Mouse (Mus musculus): Measurements from ENCODE around the gene Il1rap. TPM values are rescaled to one million over a fixed set of nuclear protein-coding genes. Genes with fewer than 3 reads are reported as not detected.
A peak's percentile ranks its signal among the peaks of the same experiment; 100 is the strongest.

Il1rap gene
- polyA plus RNA-seq (2014; fragmentation: Nextera tagmentation; extraction: Ambion mirVana), result 7.2 and 8.1 TPM in 2 replicates

GRCm38 (mm10) chr16:26581048-26581912 lies at the start of gene Il1rap:
TSS of gene Il1rap (plus strand) at chr16:26581704.
- Histone ChIP-seq H3K9me3 (ENCODE audit: control insufficient read depth, low read length) (no peaks in the 10 kb centered on the region), H3K27me3 (ENCODE audit: control insufficient read depth, insufficient read depth, low read length) (no peaks in the 10 kb centered on the region; the same call in 1 of the 2 replicates), H3K4me2 (peak within 1 kb of the TSS; percentile 70), H3K4me3 (ENCODE audit: low read depth, low read length) (peak within 1 kb of the TSS; percentile 53), H3K27ac (ENCODE audit: low read depth, low read length) (no peak within 1 kb of the TSS), H3K36me3 (ENCODE audit: control insufficient read depth, insufficient read depth, low read length) (no peaks in the 10 kb centered on the region), H3K9ac (ENCODE audit: low read length) (peak within 1 kb of the TSS; percentile 63), H3K4me1 (ENCODE audit: control insufficient read depth, insufficient read depth, low read length) (no peaks in the 10 kb centered on the region)
- DNase-seq (ENCODE audit: low spot score, missing footprints), result peak; percentile 97
- WGBS, result 3% methylated on average over 50 of the region's 51 CpGs
- peak; percentile 97 for ATAC-seq (ENCODE audit: low FRiP score)

GRCm38 (mm10) chr16:26532287-26532686 lies 49.2 kb upstream of the Il1rap start:
- no peak overlapping the region for H3K9ac ChIP-seq (ENCODE audit: low read length)
- DNase-seq (ENCODE audit: low spot score, missing footprints) (peak; percentile 61), ATAC-seq (ENCODE audit: low FRiP score) (no peak)
- H3K4me2 ChIP-seq, result no peak overlapping the region
- no peaks in the 10 kb centered on the region for H3K4me1 ChIP-seq (ENCODE audit: control insufficient read depth, insufficient read depth, low read length)
- no peak overlapping the region for H3K27ac ChIP-seq (ENCODE audit: low read depth, low read length)
- H3K27me3 ChIP-seq (ENCODE audit: control insufficient read depth, insufficient read depth, low read length), result no peaks in the 10 kb centered on the region
- H3K9me3 ChIP-seq (ENCODE audit: control insufficient read depth, low read length), result no peaks in the 10 kb centered on the region
- 92% methylated on average over 1 of the region's 1 CpGs for WGBS
- H3K4me3 ChIP-seq (ENCODE audit: low read depth, low read length), result no peak overlapping the region
- no peaks in the 10 kb centered on the region for H3K36me3 ChIP-seq (ENCODE audit: control insufficient read depth, insufficient read depth, low read length)

- no peak overlapping the region for H3K4me2 ChIP-seq
- H3K4me1 ChIP-seq (ENCODE audit: control insufficient read depth, insufficient read depth, low read length), result no peaks in the 10 kb centered on the region
- H3K36me3 ChIP-seq (ENCODE audit: control insufficient read depth, insufficient read depth, low read length), result no peaks in the 10 kb centered on the region
- no peak overlapping the region for H3K4me3 ChIP-seq (ENCODE audit: low read depth, low read length)
- H3K27ac ChIP-seq (ENCODE audit: low read depth, low read length), result no peak overlapping the region; the same call in 1 of the 2 replicates
- no peak overlapping the region for H3K9ac ChIP-seq (ENCODE audit: low read length)
- DNase-seq (ENCODE audit: low spot score, missing footprints) (peak; percentile 84), ATAC-seq (ENCODE audit: low FRiP score) (peak; percentile 40; the same call in 1 of the 2 replicates)
- 33% methylated on average over 7 of the region's 7 CpGs for WGBS
- no peaks in the 10 kb centered on the region for H3K27me3 ChIP-seq (ENCODE audit: control insufficient read depth, insufficient read depth, low read length)
- no peaks in the 10 kb centered on the region for H3K9me3 ChIP-seq (ENCODE audit: control insufficient read depth, low read length)
Observed at GRCm38 (mm10) chr16:26546170-26546878, 35.2 kb upstream of the Il1rap start.

GRCm38 (mm10) chr16:26546879-26547206 lies 34.7 kb upstream of the Il1rap start:
- DNase-seq (ENCODE audit: low spot score, missing footprints), result no peak
- Histone ChIP-seq H3K36me3 (ENCODE audit: control insufficient read depth, insufficient read depth, low read length) (no peaks in the 10 kb centered on the region), H3K4me1 (ENCODE audit: control insufficient read depth, insufficient read depth, low read length) (no peaks in the 10 kb centered on the region), H3K9ac (ENCODE audit: low read length) (no peak overlapping the region), H3K27me3 (ENCODE audit: control insufficient read depth, insufficient read depth, low read length) (no peaks in the 10 kb centered on the region), H3K4me3 (ENCODE audit: low read depth, low read length) (no peak overlapping the region), H3K27ac (ENCODE audit: low read depth, low read length) (no peak overlapping the region), H3K4me2 (no peak overlapping the region), H3K9me3 (ENCODE audit: control insufficient read depth, low read length) (no peaks in the 10 kb centered on the region)
- 82% methylated on average over 1 of the region's 1 CpGs for WGBS
- no peak for ATAC-seq (ENCODE audit: low FRiP score)

GRCm38 (mm10) chr16:26549221-26549620 lies 32.3 kb upstream of the Il1rap start:
- H3K9ac ChIP-seq (ENCODE audit: low read length), result no peak overlapping the region
- no peak overlapping the region for H3K4me3 ChIP-seq (ENCODE audit: low read depth, low read length)
- no peaks in the 10 kb centered on the region for H3K9me3 ChIP-seq (ENCODE audit: control insufficient read depth, low read length)
- no peaks in the 10 kb centered on the region for H3K4me1 ChIP-seq (ENCODE audit: control insufficient read depth, insufficient read depth, low read length)
- H3K36me3 ChIP-seq (ENCODE audit: control insufficient read depth, insufficient read depth, low read length), result no peaks in the 10 kb centered on the region
- ATAC-seq (ENCODE audit: low FRiP score) (no peak), DNase-seq (ENCODE audit: low spot score, missing footprints) (no peak)
- 92% methylated on average over 2 of the region's 2 CpGs for WGBS
- no peak overlapping the region for H3K27ac ChIP-seq (ENCODE audit: low read depth, low read length)
- H3K27me3 ChIP-seq (ENCODE audit: control insufficient read depth, insufficient read depth, low read length), result no peaks in the 10 kb centered on the region
- no peak overlapping the region for H3K4me2 ChIP-seq

- no peak overlapping the region for H3K9ac ChIP-seq (ENCODE audit: low read length)
- no peaks in the 10 kb centered on the region for H3K4me1 ChIP-seq (ENCODE audit: control insufficient read depth, insufficient read depth, low read length)
- no peak overlapping the region for H3K4me3 ChIP-seq (ENCODE audit: low read depth, low read length)
- H3K27ac ChIP-seq (ENCODE audit: low read depth, low read length), result no peak overlapping the region
- H3K9me3 ChIP-seq (ENCODE audit: control insufficient read depth, low read length), result no peaks in the 10 kb centered on the region
- ATAC-seq (ENCODE audit: low FRiP score) (no peak), DNase-seq (ENCODE audit: low spot score, missing footprints) (no peak)
- 91% methylated on average over 3 of the region's 3 CpGs for WGBS
- H3K27me3 ChIP-seq (ENCODE audit: control insufficient read depth, insufficient read depth, low read length), result no peaks in the 10 kb centered on the region
- H3K36me3 ChIP-seq (ENCODE audit: control insufficient read depth, insufficient read depth, low read length), result no peaks in the 10 kb centered on the region
- H3K4me2 ChIP-seq, result no peak overlapping the region
Observed at GRCm38 (mm10) chr16:26552234-26552633, 29.3 kb upstream of the Il1rap start.

- 90% methylated on average over 1 of the region's 1 CpGs for WGBS
- ATAC-seq (ENCODE audit: low FRiP score), result no peak
Observed at GRCm38 (mm10) chr16:26558797-26559196, 22.7 kb upstream of the Il1rap start.

GRCm38 (mm10) chr16:26561743-26562142 lies 19.8 kb upstream of the Il1rap start:
- H3K27ac ChIP-seq (ENCODE audit: low read depth, low read length), result no peak overlapping the region
- H3K9ac ChIP-seq (ENCODE audit: low read length), result no peak overlapping the region
- H3K27me3 ChIP-seq (ENCODE audit: control insufficient read depth, insufficient read depth, low read length), result no peaks in the 10 kb centered on the region
- ATAC-seq (ENCODE audit: low FRiP score) (no peak), DNase-seq (ENCODE audit: low spot score, missing footprints) (peak; percentile 60)
- no peaks in the 10 kb centered on the region for H3K4me1 ChIP-seq (ENCODE audit: control insufficient read depth, insufficient read depth, low read length)
- H3K4me2 ChIP-seq, result no peak overlapping the region
- no peak overlapping the region for H3K4me3 ChIP-seq (ENCODE audit: low read depth, low read length)
- 30% methylated on average over 2 of the region's 2 CpGs for WGBS
- H3K9me3 ChIP-seq (ENCODE audit: control insufficient read depth, low read length), result no peaks in the 10 kb centered on the region
- no peaks in the 10 kb centered on the region for H3K36me3 ChIP-seq (ENCODE audit: control insufficient read depth, insufficient read depth, low read length)

More at GRCm38 (mm10) chr16:26558797-26559196, 22.7 kb upstream of the Il1rap start:
- DNase-seq (ENCODE audit: low spot score, missing footprints), result no peak
- Histone ChIP-seq H3K27me3 (ENCODE audit: control insufficient read depth, insufficient read depth, low read length) (no peaks in the 10 kb centered on the region), H3K9me3 (ENCODE audit: control insufficient read depth, low read length) (no peaks in the 10 kb centered on the region), H3K36me3 (ENCODE audit: control insufficient read depth, insufficient read depth, low read length) (no peaks in the 10 kb centered on the region), H3K4me1 (ENCODE audit: control insufficient read depth, insufficient read depth, low read length) (no peaks in the 10 kb centered on the region), H3K27ac (ENCODE audit: low read depth, low read length) (no peak overlapping the region), H3K4me2 (no peak overlapping the region), H3K9ac (ENCODE audit: low read length) (no peak overlapping the region), H3K4me3 (ENCODE audit: low read depth, low read length) (no peak overlapping the region)

GRCm38 (mm10) chr16:26562771-26563170 lies 18.7 kb upstream of the Il1rap start:
- H3K36me3 ChIP-seq (ENCODE audit: control insufficient read depth, insufficient read depth, low read length), result no peaks in the 10 kb centered on the region
- H3K27me3 ChIP-seq (ENCODE audit: control insufficient read depth, insufficient read depth, low read length), result no peaks in the 10 kb centered on the region
- DNase-seq (ENCODE audit: low spot score, missing footprints), result peak; percentile 65
- ATAC-seq (ENCODE audit: low FRiP score), result no peak
- no peak overlapping the region for H3K9ac ChIP-seq (ENCODE audit: low read length)
- 83% methylated on average over 2 of the region's 2 CpGs for WGBS
- H3K4me1 ChIP-seq (ENCODE audit: control insufficient read depth, insufficient read depth, low read length), result no peaks in the 10 kb centered on the region
- no peaks in the 10 kb centered on the region for H3K9me3 ChIP-seq (ENCODE audit: control insufficient read depth, low read length)
- no peak overlapping the region for H3K4me3 ChIP-seq (ENCODE audit: low read depth, low read length)
- H3K4me2 ChIP-seq, result no peak overlapping the region
- no peak overlapping the region for H3K27ac ChIP-seq (ENCODE audit: low read depth, low read length)
